Mouse (Mus musculus) cerebellum, postnatal 25 days (tissue): ENCODE data around the gene C1qtnf4.
A peak's percentile ranks its signal among the peaks of the same experiment; 100 is the strongest.

Experiments used
- DNase-seq, 2 experiments: peaks; one replicate each; pipeline ENCODE4 v3.0.0; 2021; ENCODE audit warnings: mixed read lengths in 2 of 2

Gene C1qtnf4

GRCm38 (mm10) chr2:90938362-90938761 lies 52.7 kb downstream of the C1qtnf4 start:
- DNase-seq, result no peak

DNA sequence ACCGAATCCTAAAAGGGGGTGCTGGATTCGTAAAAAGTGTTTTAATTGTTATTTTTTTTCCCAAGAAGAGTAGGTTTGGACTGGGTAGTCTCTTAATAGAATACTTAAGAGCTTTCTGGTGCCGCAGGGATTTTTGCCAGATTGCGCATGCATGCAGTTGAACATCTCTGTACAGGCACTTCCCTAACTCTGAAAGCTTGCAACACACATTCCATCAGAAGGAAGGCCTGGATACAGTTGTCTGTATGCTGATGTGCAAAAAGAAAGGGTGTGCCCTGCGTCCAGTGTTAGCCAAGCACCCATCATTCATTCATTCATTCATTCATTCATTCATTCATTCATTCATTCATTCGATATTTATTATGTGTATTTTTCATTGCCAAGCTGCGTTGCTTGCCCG lies 54.1 kb downstream of the C1qtnf4 start:
- peak in 1 of 2 experiments; percentile 40 for DNase-seq
